30 mouse cellular contexts compared by ENCODE assay signal in the genomic region with DNA sequence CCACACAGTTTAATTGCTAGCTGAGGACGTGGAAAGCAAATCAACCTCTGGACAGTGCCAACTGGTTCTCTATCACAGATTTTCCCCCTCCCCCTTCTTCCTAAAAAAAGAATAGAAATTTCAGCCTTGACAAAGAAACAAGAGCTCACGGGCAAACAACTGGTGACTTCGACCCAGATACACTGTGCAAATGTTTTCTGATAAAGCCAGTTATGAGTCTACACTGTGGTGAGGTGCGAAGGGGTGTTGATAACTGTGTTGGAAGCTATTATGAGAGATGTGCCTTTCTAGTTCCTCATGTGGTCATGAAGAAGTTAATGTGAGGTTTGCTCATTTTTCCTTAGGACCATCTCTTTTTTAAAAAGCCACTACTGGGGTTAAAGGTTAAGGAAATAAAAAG. TPM values are rescaled to one million over a fixed set of nuclear protein-coding genes. Genes with fewer than 3 reads are reported as not detected.
"Had no signal": no experiment of that assay in that cellular context is flagged by ENCODE, and none has a peak within 500 bp of the region (broad histone marks: within the 10 kb centered on the region; RNA-seq: fewer than 3 reads in every experiment).

No protein-coding gene starts in this region.

- H3K9me3 ChIP-seq: embryonic facial prominence, embryonic 10.5 days; embryonic facial prominence, embryonic 12.5 days; embryonic facial prominence, embryonic 13.5 days; embryonic facial prominence, embryonic 15.5 days; forebrain, embryonic 10.5 days; forebrain, embryonic 12.5 days; forebrain, embryonic 13.5 days; forebrain, embryonic 15.5 days had no signal

- H3K4me1 ChIP-seq: embryonic facial prominence, embryonic 10.5 days; embryonic facial prominence, embryonic 12.5 days; embryonic facial prominence, embryonic 13.5 days; embryonic facial prominence, embryonic 15.5 days; forebrain, embryonic 10.5 days; forebrain, embryonic 12.5 days; forebrain, embryonic 13.5 days; forebrain, embryonic 15.5 days had no signal

- H3K27me3 ChIP-seq: embryonic facial prominence, embryonic 12.5 days; embryonic facial prominence, embryonic 13.5 days; embryonic facial prominence, embryonic 15.5 days; forebrain, embryonic 12.5 days; forebrain, embryonic 13.5 days; forebrain, embryonic 15.5 days had no signal

- ATAC-seq: forebrain, embryonic 13.5 days; forebrain, embryonic 14.5 days; forebrain, embryonic 15.5 days; forebrain, embryonic 16.5 days; forebrain, postnatal 0 days had no signal

- H3K9ac ChIP-seq: embryonic facial prominence, embryonic 12.5 days; embryonic facial prominence, embryonic 13.5 days; embryonic facial prominence, embryonic 15.5 days; forebrain, embryonic 12.5 days; forebrain, embryonic 13.5 days; forebrain, embryonic 15.5 days; forebrain, postnatal 0 days had no signal

- H3K4me2 ChIP-seq: embryonic facial prominence, embryonic 12.5 days; embryonic facial prominence, embryonic 13.5 days; embryonic facial prominence, embryonic 15.5 days; forebrain, embryonic 12.5 days; forebrain, embryonic 13.5 days; forebrain, embryonic 15.5 days had no signal

- H3K4me3 ChIP-seq: embryonic facial prominence, embryonic 10.5 days; embryonic facial prominence, embryonic 12.5 days; embryonic facial prominence, embryonic 13.5 days; embryonic facial prominence, embryonic 15.5 days; erythroblast, embryonic 14.5 days; forebrain, embryonic 10.5 days; forebrain, embryonic 12.5 days; forebrain, embryonic 13.5 days; forebrain, embryonic 15.5 days; gastrocnemius, adult 2 months had no signal

- H3K36me3 ChIP-seq: embryonic facial prominence, embryonic 10.5 days; embryonic facial prominence, embryonic 12.5 days; embryonic facial prominence, embryonic 13.5 days; embryonic facial prominence, embryonic 15.5 days; forebrain, embryonic 10.5 days; forebrain, embryonic 12.5 days; forebrain, embryonic 15.5 days had no signal

- DNase-seq: cerebellum, adult 2 months; cerebellum, adult 8-10 months; cerebellum, adult 9-10 months; cerebellum, adult 9-11 months; cerebellum, postnatal 10 days; cerebellum, postnatal 14 days; cerebellum, postnatal 25 days; cerebellum, postnatal 36 days; embryo, embryonic 11 days; forebrain, postnatal 0 days; gastrocnemius, adult 2 months; gastrocnemius, postnatal 10 days; gastrocnemius, postnatal 14 days; gastrocnemius, postnatal 25 days; gastrocnemius, postnatal 36 days; heart, adult 11 months; heart, adult 18-20 months had no signal

- H3K27ac ChIP-seq: embryonic facial prominence, embryonic 10.5 days; embryonic facial prominence, embryonic 12.5 days; embryonic facial prominence, embryonic 13.5 days; embryonic facial prominence, embryonic 15.5 days; forebrain, embryonic 10.5 days; forebrain, embryonic 12.5 days; forebrain, embryonic 13.5 days; forebrain, embryonic 15.5 days; gastrocnemius, adult 2 months had no signal

RNA-seq across cellular contexts. Expression of a gene that starts 10.5 kb away (rescaled TPM):
- polyA plus RNA-seq: embryonic facial prominence, embryonic 10.5 days; embryonic facial prominence, embryonic 11.5 days; embryonic facial prominence, embryonic 12.5 days; embryonic facial prominence, embryonic 13.5 days; erythroblast, embryonic 14.5 days; forebrain, embryonic 10.5 days; forebrain, embryonic 11.5 days; forebrain, embryonic 12.5 days; forebrain, embryonic 13.5 days; forebrain, embryonic 14.5 days; forebrain, embryonic 15.5 days had no signal
